Mouse (Mus musculus) limb, embryonic 13.5 days (tissue): Measurements from ENCODE around the gene Slc44a5. TPM values are rescaled to one million over a fixed set of nuclear protein-coding genes. Genes with fewer than 3 reads are reported as not detected.

Source experiments
- ATAC-seq: fragments of 200-750 bp; cut with Nextera tagmentation; 2 replicates; pipeline ENCODE4 v1.8.0; 2017; ENCODE audit warnings: low read depth, moderate number of reproducible peaks, moderate TSS enrichment; ENCODE audit not compliant: low FRiP score
- H3K27ac ChIP-seq: fragments of 300-500 bp; sonication (generic); 2 replicates; pipeline ENCODE4 v1.5.1; 2015; ENCODE audit warnings: inconsistent platforms, mild to moderate bottlenecking, moderate library complexity
- H3K27me3 ChIP-seq: fragments of 300-500 bp; sonication (generic); 2 replicates; pipeline ENCODE4 v1.6.1; 2015; ENCODE audit warnings: mild to moderate bottlenecking, inconsistent platforms
- H3K36me3 ChIP-seq: fragments of 300-500 bp; sonication (generic); 2 replicates; pipeline ENCODE4 v1.6.1; 2015; ENCODE audit warnings: inconsistent platforms, mild to moderate bottlenecking, moderate library complexity
- H3K4me1 ChIP-seq: fragments of 300-500 bp; sonication (generic); 2 replicates; pipeline ENCODE4 v1.6.1; 2015; ENCODE audit warnings: inconsistent platforms
- H3K4me2 ChIP-seq: fragments of 300-500 bp; sonication (generic); replicated peaks from 2 replicates; pipeline ENCODE4 v1.6.1; 2015; ENCODE audit warnings: inconsistent platforms, mild to moderate bottlenecking, moderate library complexity
- H3K4me3 ChIP-seq: fragments of 300-500 bp; sonication (generic); 2 replicates; pipeline ENCODE4 v1.5.1; 2015; ENCODE audit warnings: moderate library complexity, mild to moderate bottlenecking, inconsistent platforms
- H3K9ac ChIP-seq: fragments of 300-500 bp; sonication (generic); 2 replicates; pipeline ENCODE4 v1.6.1; 2015; ENCODE audit warnings: mild to moderate bottlenecking, inconsistent platforms
- H3K9me3 ChIP-seq: fragments of 300-500 bp; sonication (generic); 2 replicates; pipeline ENCODE4 v1.6.1; 2016; ENCODE audit warnings: inconsistent platforms
- WGBS: fragments of 180-500 bp; shearing (Covaris S2); methylation state at CpG from one replicate; pipeline ENCODE4 v1.1.7; 2015; 5-methylcytosine and 5-hydroxymethylcytosine counted together
- polyA plus RNA-seq: library from polyadenylated mRNA; unstranded; fragments of >200 nt; fragmentation: Nextera tagmentation; extraction: Ambion mirVana; gene quantifications from 2 replicates; pipeline ENCODE4 v1.2.1, GENCODE M21; 2015

The Slc44a5 gene
- polyA plus RNA-seq, 1 experiment from 2014 or later = 1.0 TPM

- Histone ChIP-seq H3K9ac (no peak overlapping the region), H3K36me3 (no peaks in the 10 kb centered on the region), H3K4me2 (no peak overlapping the region), H3K27ac (no peak overlapping the region), H3K9me3 (no peaks in the 10 kb centered on the region), H3K27me3 (peaks cover 79% of the 10 kb centered on the region), H3K4me1 (no peaks in the 10 kb centered on the region), H3K4me3 (no peak overlapping the region)
- no peak for ATAC-seq
- 68% methylated on average over 9 of the region's 9 CpGs for WGBS
Measured at GRCm38 (mm10) chr3:154268313-154268712, 295.1 kb downstream of the Slc44a5 start.

GRCm38 (mm10) chr3:154269757-154270366, 296.6 kb downstream of the Slc44a5 start:
- no peaks in the 10 kb centered on the region for H3K36me3 ChIP-seq
- no peaks in the 10 kb centered on the region for H3K9me3 ChIP-seq
- peak; percentile 63; the same call in 1 of the 2 replicates for ATAC-seq
- no peak overlapping the region for H3K27ac ChIP-seq
- H3K4me3 ChIP-seq = peak overlapping the region; percentile 25
- no peak overlapping the region for H3K9ac ChIP-seq
- WGBS = 11% methylated on average over 19 of the region's 19 CpGs
- H3K4me2 ChIP-seq = peak overlapping the region; percentile 58
- H3K27me3 ChIP-seq = peaks cover 70% of the 10 kb centered on the region
- H3K4me1 ChIP-seq = no peaks in the 10 kb centered on the region

- Histone ChIP-seq H3K4me1 (no peaks in the 10 kb centered on the region), H3K4me2 (no peak overlapping the region), H3K27ac (no peak overlapping the region), H3K27me3 (peaks cover 64% of the 10 kb centered on the region), H3K36me3 (no peaks in the 10 kb centered on the region), H3K4me3 (no peak overlapping the region), H3K9ac (no peak overlapping the region), H3K9me3 (no peaks in the 10 kb centered on the region)
- 21% methylated on average over 3 of the region's 3 CpGs for whole genome bisulfite sequencing
- no peak for ATAC-seq
Measured at GRCm38 (mm10) chr3:154274681-154275080, 301.4 kb downstream of the Slc44a5 start.

- no peak overlapping the region for H3K27ac ChIP-seq
- H3K9me3 ChIP-seq = no peaks in the 10 kb centered on the region
- peaks cover 70% of the 10 kb centered on the region for H3K27me3 ChIP-seq
- 0 out of 2 replicates have a peak, but pooled peaks have one; percentile 5 for ATAC-seq
- H3K4me3 ChIP-seq = no peak overlapping the region
- no peak overlapping the region for H3K9ac ChIP-seq
- H3K36me3 ChIP-seq = no peaks in the 10 kb centered on the region
- peaks cover 7% of the 10 kb centered on the region; the same call in 1 of the 2 replicates for H3K4me1 ChIP-seq
- WGBS = 12% methylated on average over 3 of the region's 3 CpGs
- no peak overlapping the region for H3K4me2 ChIP-seq
Measured at GRCm38 (mm10) chr3:154284260-154284659, 311.0 kb downstream of the Slc44a5 start.

GRCm38 (mm10) chr3:154285351-154285750, 312.1 kb downstream of the Slc44a5 start:
- H3K36me3 ChIP-seq = no peaks in the 10 kb centered on the region
- peaks cover 70% of the 10 kb centered on the region for H3K27me3 ChIP-seq
- H3K4me1 ChIP-seq = peaks cover 7% of the 10 kb centered on the region; the same call in 1 of the 2 replicates
- 36% methylated on average over 4 of the region's 4 CpGs for WGBS
- no peak overlapping the region for H3K9ac ChIP-seq
- ATAC-seq = no peak
- H3K27ac ChIP-seq = no peak overlapping the region
- H3K4me2 ChIP-seq = no peak overlapping the region
- no peak overlapping the region for H3K4me3 ChIP-seq
- H3K9me3 ChIP-seq = no peaks in the 10 kb centered on the region

- Histone ChIP-seq H3K36me3 (no peaks in the 10 kb centered on the region), H3K9me3 (no peaks in the 10 kb centered on the region), H3K4me2 (no peak overlapping the region), H3K9ac (no peak overlapping the region), H3K27me3 (peaks cover 71% of the 10 kb centered on the region), H3K4me3 (no peak overlapping the region), H3K27ac (no peak overlapping the region), H3K4me1 (peaks cover 7% of the 10 kb centered on the region; the same call in 1 of the 2 replicates)
- no peak for ATAC-seq
- 65% methylated on average over 2 of the region's 2 CpGs for WGBS
Measured at GRCm38 (mm10) chr3:154287217-154287616, 314.0 kb downstream of the Slc44a5 start.

GRCm38 (mm10) chr3:154288429-154289069, 315.3 kb downstream of the Slc44a5 start:
- no peak overlapping the region for H3K27ac ChIP-seq
- no peaks in the 10 kb centered on the region for H3K36me3 ChIP-seq
- H3K27me3 ChIP-seq = peaks cover 75% of the 10 kb centered on the region
- no peak overlapping the region for H3K4me2 ChIP-seq
- peaks cover 7% of the 10 kb centered on the region; the same call in 1 of the 2 replicates for H3K4me1 ChIP-seq
- no peak overlapping the region for H3K4me3 ChIP-seq
- WGBS = 80% methylated on average over 4 of the region's 4 CpGs
- no peak for ATAC-seq
- no peak overlapping the region; the same call in 1 of the 2 replicates for H3K9ac ChIP-seq
- H3K9me3 ChIP-seq = no peaks in the 10 kb centered on the region

GRCm38 (mm10) chr3:154290351-154290750, 317.1 kb downstream of the Slc44a5 start:
- WGBS = 77% methylated on average over 2 of the region's 2 CpGs
- no peak overlapping the region for H3K4me2 ChIP-seq

GRCm38 (mm10) chr3:154292126-154292525, 318.9 kb downstream of the Slc44a5 start:
- Histone ChIP-seq H3K4me1 (peaks cover 6% of the 10 kb centered on the region; the same call in 1 of the 2 replicates), H3K27me3 (peaks cover 78% of the 10 kb centered on the region), H3K4me3 (no peak overlapping the region), H3K4me2 (no peak overlapping the region), H3K9me3 (no peaks in the 10 kb centered on the region), H3K36me3 (no peaks in the 10 kb centered on the region), H3K27ac (no peak overlapping the region), H3K9ac (no peak overlapping the region)
- no peak for ATAC-seq
- 78% methylated on average over 5 of the region's 5 CpGs for WGBS

More at GRCm38 (mm10) chr3:154290351-154290750, 317.1 kb downstream of the Slc44a5 start:
- Histone ChIP-seq H3K36me3 (no peaks in the 10 kb centered on the region), H3K4me3 (no peak overlapping the region), H3K27me3 (peaks cover 79% of the 10 kb centered on the region), H3K4me1 (no peaks in the 10 kb centered on the region), H3K9me3 (no peaks in the 10 kb centered on the region), H3K9ac (no peak overlapping the region), H3K27ac (no peak overlapping the region)
- no peak for ATAC-seq

- Histone ChIP-seq H3K27me3 (peaks cover 75% of the 10 kb centered on the region), H3K36me3 (no peaks in the 10 kb centered on the region), H3K4me1 (peaks cover 6% of the 10 kb centered on the region; the same call in 1 of the 2 replicates), H3K9me3 (no peaks in the 10 kb centered on the region), H3K9ac (no peak overlapping the region), H3K4me2 (no peak overlapping the region), H3K4me3 (no peak overlapping the region), H3K27ac (no peak overlapping the region)
- WGBS = 74% methylated on average over 9 of the region's 9 CpGs
- no peak for ATAC-seq
Measured at GRCm38 (mm10) chr3:154293839-154294490, 320.7 kb downstream of the Slc44a5 start.

GRCm38 (mm10) chr3:154294924-154295834, 321.9 kb downstream of the Slc44a5 start:
- peak; percentile 76 for ATAC-seq
- H3K9me3 ChIP-seq = no peaks in the 10 kb centered on the region
- 70% methylated on average over 17 of the region's 17 CpGs for WGBS
- no peak overlapping the region for H3K9ac ChIP-seq
- H3K4me3 ChIP-seq = no peak overlapping the region
- H3K27me3 ChIP-seq = peaks cover 66% of the 10 kb centered on the region
- no peak overlapping the region for H3K27ac ChIP-seq
- H3K4me1 ChIP-seq = peaks cover 6% of the 10 kb centered on the region; the same call in 1 of the 2 replicates
- H3K36me3 ChIP-seq = no peaks in the 10 kb centered on the region
- H3K4me2 ChIP-seq = no peak overlapping the region
